Mouse (Mus musculus): ENCODE measurements around the gene Hcfc2.

The Hcfc2 gene

GRCm38 (mm10) chr10:82777075-82777474 is 81.1 kb downstream of the Hcfc2 start:
- DNase-seq, result no peak

DNA sequence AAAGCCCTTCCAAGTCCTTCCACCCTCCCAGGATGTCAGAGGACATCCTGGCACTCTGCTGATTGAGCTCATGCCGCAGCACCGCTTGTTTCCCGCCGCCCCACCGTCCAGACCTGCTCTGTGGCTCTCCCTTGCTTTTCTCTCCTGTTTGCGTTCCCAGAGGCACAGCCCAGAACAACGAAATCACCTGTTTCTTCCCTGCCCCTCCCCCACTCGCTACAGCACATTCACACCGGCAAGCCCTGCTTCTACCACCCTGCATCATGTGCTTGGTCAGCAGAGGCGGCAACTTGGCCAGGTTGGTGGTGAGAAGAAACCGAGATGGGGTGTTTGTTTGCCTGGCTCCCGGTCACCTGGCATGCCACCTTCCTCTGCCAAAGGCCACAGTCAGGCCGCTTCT is 81.9 kb downstream of the Hcfc2 start:
- DNase-seq, result peak; percentile 36 to 51

- no peak for DNase-seq
Measured at GRCm38 (mm10) chr10:82778791-82779549, 83.0 kb downstream of the Hcfc2 start.

GRCm38 (mm10) chr10:82779831-82780230 is 83.9 kb downstream of the Hcfc2 start:
- DNase-seq, result no peak

GRCm38 (mm10) chr10:82780322-82780721 is 84.4 kb downstream of the Hcfc2 start:
- no peak for DNase-seq

DNA sequence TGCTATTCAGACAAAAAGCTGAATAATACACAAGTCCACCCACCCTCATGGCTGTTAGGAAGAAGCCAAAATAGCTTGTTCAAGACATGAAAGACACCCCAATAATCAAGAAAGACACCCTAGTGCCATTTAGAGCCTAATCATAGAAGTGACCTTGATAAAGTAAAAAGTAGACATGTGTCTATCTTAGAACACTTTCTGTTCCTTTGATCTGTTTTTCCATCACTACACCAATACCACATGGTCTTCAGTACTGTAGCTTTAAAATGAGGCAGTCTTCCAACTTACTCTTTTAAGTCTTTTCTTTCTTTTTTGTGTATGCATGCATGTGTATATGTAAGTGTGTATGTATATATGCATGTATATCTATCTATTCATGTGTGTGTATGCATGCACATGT is 84.9 kb downstream of the Hcfc2 start:
- DNase-seq, result no peak

DNA sequence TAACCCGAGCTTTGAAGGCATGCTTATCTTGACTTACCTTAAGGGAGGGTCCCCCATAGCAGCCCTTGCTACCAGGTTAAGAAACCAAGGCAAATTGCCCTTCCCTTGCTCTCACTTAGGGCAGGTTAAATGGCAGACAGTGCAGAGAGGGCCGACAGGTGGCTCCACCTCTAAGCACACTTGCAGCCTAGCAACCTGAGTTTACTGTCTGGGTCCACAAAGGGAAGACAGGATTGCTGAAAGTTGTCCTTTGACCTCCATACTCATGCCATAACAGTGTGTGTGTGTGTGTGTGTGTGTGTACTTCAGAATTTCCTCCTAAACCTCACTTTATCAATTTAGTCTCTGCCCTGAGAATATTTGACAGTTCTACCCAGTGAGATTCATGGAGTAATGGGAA is 86.5 kb downstream of the Hcfc2 start:
- no peak for DNase-seq

DNA sequence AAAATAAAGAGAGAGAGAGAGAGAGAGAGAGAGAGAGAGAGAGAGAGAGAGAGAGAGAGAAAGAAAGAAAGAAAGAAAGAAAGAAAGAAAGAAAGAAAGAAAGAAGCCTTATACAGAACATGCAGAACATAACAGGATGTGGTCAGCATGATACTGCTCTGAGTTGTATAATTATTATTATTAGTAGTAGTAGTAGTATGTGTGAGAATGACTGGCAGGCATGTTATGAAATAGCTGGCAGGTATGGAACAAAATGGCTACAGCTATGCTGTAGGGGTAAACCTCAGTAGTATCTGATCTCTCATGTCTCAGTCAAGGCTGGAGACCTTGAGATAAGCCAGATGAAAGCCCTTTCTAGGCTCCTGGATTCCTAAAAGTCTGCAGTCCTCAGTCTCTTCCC is 93.2 kb downstream of the Hcfc2 start:
- DNase-seq, result no peak

- no peak for DNase-seq
Measured at GRCm38 (mm10) chr10:82790504-82790903, 94.5 kb downstream of the Hcfc2 start.

DNA sequence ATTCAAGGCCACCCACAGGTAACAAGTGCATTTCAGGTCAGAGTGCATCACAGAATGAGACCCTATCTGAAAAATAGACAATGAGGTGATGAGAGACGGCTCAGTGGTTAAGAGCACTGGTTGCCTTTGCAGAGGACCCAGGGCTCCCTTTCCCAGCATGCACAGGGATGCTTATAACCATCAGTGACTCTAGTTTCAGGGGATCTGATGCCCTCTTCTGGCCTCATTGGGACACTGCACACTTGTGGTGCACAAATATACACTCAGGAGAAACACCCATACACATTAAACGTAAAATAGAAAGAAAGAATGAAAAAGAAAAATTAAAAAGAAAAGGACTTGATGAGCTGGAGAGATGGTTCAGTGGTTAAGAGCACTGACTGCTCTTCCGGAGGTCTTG is 95.8 kb downstream of the Hcfc2 start:
- DNase-seq, result no peak

Data from cerebellum, adult 18-20 months (tissue).